8 mouse cellular contexts compared by ENCODE assay signal in the genomic region with DNA sequence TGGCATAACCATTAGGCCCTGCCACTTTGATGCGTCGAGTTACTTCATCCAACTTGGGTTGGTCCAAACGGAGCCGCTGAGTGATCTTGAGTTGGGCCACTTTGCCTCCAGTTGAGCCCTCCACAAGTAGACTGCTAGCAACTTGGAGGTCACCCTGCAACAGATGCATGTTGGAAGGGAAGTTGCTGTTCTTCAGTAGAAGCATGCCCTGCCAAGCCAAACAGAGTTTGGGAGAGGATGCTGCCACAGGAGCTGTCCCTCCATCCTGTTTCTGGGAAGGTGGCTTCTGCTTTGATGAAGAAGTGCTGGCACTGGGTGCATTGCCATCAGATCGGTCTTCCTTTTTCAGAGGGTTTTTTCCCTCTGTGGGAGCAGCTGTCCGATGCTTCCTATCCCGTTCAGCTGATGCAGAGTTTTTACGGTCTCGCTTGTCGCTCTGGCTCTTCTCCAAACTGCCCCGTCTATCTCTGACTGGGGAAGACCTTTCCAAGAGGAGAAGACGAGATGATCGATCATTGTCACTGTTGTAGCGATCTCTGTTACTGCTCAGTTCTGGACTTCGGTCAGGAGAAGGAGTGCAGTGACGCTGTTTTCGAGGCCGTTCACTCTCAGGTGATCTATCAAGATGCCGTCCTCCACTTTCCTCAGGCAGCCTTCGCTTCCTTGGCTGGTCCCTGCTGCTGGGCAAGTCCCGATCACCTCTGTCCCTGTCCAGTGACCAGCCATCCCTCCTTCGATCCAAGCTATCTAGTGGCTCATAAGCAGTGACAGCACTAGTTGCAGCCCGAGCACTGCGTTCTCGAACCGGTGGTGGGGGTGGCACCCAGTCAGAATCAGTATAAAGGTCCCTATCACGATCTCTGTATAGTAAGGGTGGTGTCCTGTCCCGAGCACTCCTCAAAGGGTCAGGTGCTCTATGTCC. TPM values are rescaled to one million over a fixed set of nuclear protein-coding genes. Genes with fewer than 3 reads are reported as not detected.
A peak's percentile ranks its signal among the peaks of the same experiment; 100 is the strongest.
DNase-seq lines count a peak whose midpoint lies in the region; ATAC-seq and TF ChIP-seq lines count a peak whose summit lies in the region.

No protein-coding gene starts in this region.

- H3K4me1 ChIP-seq in lung, embryonic 16.5 days (replicated peaks; ENCODE audit: control insufficient read depth, insufficient read depth, low read length): peaks cover 25% of the 10 kb centered on the region
- H3K4me1 ChIP-seq in lung, adult 2 months (ENCODE audit: control insufficient read depth, insufficient read depth, low read length): peaks cover 15% of the 10 kb centered on the region
- H3K4me1 ChIP-seq in heart, embryonic 15.5 days (replicated peaks): peaks cover 25% of the 10 kb centered on the region
- H3K4me1 ChIP-seq in small intestine, adult 2 months (ENCODE audit: control insufficient read depth, insufficient read depth, insufficient read length, low read length): peaks cover 19% of the 10 kb centered on the region

- no peak for TF ChIP-seq CTCF in lung, adult 2 months (IDR thresholded peaks at IDR 0.05; ENCODE audit: insufficient read depth, low read length)
- TF ChIP-seq CTCF in small intestine, adult 2 months (IDR thresholded peaks at IDR 0.05; ENCODE audit: extremely low read depth, insufficient read length, insufficient replicate concordance, low read depth, low read length): no peak

- H3K36me3 ChIP-seq in lung, embryonic 16.5 days (ENCODE audit: control insufficient read depth, insufficient read depth, low read length): peaks cover 17% of the 10 kb centered on the region
- H3K36me3 ChIP-seq in heart, embryonic 15.5 days: peaks cover 21% of the 10 kb centered on the region
- peaks cover 18% of the 10 kb centered on the region for H3K36me3 ChIP-seq in small intestine, adult 2 months (ENCODE audit: control insufficient read depth, insufficient read depth, low read length)

- DNase-seq in lung, adult 2 months: no peak
- peak; percentile 40 for DNase-seq in cerebellum, adult 9-11 months
- peak; percentile 19 to 51 for DNase-seq in kidney, postnatal 36 days
- DNase-seq in thymus, postnatal 25 days: no peak
- DNase-seq in retina, postnatal 1 day: no peak

- H3K4me3 ChIP-seq in lung, embryonic 16.5 days (ENCODE audit: low read length): peak overlapping the region; percentile 99
- no peak overlapping the region for H3K4me3 ChIP-seq in lung, adult 2 months (replicated peaks; ENCODE audit: extremely low read depth, low read depth, low read length)
- H3K4me3 ChIP-seq in heart, embryonic 15.5 days: peak overlapping the region; percentile 86
- H3K4me3 ChIP-seq in small intestine, adult 2 months (ENCODE audit: low read depth, low read length): peak overlapping the region; percentile 84

- no peak overlapping the region for H3K27ac ChIP-seq in lung, embryonic 16.5 days (ENCODE audit: low read length)
- no peak overlapping the region for H3K27ac ChIP-seq in heart, embryonic 15.5 days
- H3K27ac ChIP-seq in small intestine, adult 2 months (ENCODE audit: insufficient read depth, low read depth, low read length): peak overlapping the region; percentile 65

- TF ChIP-seq POLR2A in lung, adult 2 months (IDR thresholded peaks at IDR 0.05; ENCODE audit: borderline replicate concordance, extremely low read depth, low read depth, low read length): no peak
- no peak for TF ChIP-seq POLR2A in small intestine, adult 2 months (IDR thresholded peaks at IDR 0.05; ENCODE audit: low read depth, low read length)

- 45% methylated on average over 28 of the region's 28 CpGs for WGBS in lung, embryonic 16.5 days
- WGBS in lung, adult 2 months: 50% methylated on average over 28 of the region's 28 CpGs
- WGBS in heart, embryonic 15.5 days: 46% methylated on average over 28 of the region's 28 CpGs
- WGBS in small intestine, adult 2 months: 21% methylated on average over 28 of the region's 28 CpGs

- H3K9me3 ChIP-seq in lung, embryonic 16.5 days (ENCODE audit: control insufficient read depth, low read length): no peaks in the 10 kb centered on the region
- H3K9me3 ChIP-seq in heart, embryonic 15.5 days (replicated peaks): no peaks in the 10 kb centered on the region

- peak overlapping the region; percentile 96 for H3K9ac ChIP-seq in lung, embryonic 16.5 days (ENCODE audit: low read length)
- peak overlapping the region; percentile 92 for H3K9ac ChIP-seq in heart, embryonic 15.5 days

- no peak for ATAC-seq in lung, embryonic 16.5 days (ENCODE audit: low read depth)
- no peak for ATAC-seq in heart, embryonic 15.5 days (replicated peaks; ENCODE audit: insufficient number of reproducible peaks, insufficient read depth, low FRiP score, low read depth)

- H3K4me2 ChIP-seq in lung, embryonic 16.5 days (ENCODE audit: low read depth, low read length): peak overlapping the region; percentile 94
- H3K4me2 ChIP-seq in heart, embryonic 15.5 days: peak overlapping the region; percentile 82

- no peaks in the 10 kb centered on the region for H3K27me3 ChIP-seq in lung, embryonic 16.5 days (ENCODE audit: control insufficient read depth, insufficient read depth, low read depth, low read length)
- H3K27me3 ChIP-seq in heart, embryonic 15.5 days: no peaks in the 10 kb centered on the region
- H3K27me3 ChIP-seq in small intestine, adult 2 months (ENCODE audit: control insufficient read depth, insufficient read depth, low read length): no peaks in the 10 kb centered on the region

RNA-seq across cellular contexts. Expression of gene Rbm15, which starts 2.7 kb away (rescaled TPM):
- 13.8 and 15.7 TPM in 2 replicates for polyA plus RNA-seq in lung, embryonic 16.5 days (2015; fragmentation: Nextera tagmentation; extraction: Ambion mirVana)
- polyA plus RNA-seq in lung, adult 2 months (2012; rRNA removed): 5.4 and 6.0 TPM in 2 replicates
- polyA plus RNA-seq in heart, embryonic 15.5 days (2015; fragmentation: Nextera tagmentation; extraction: Ambion mirVana): 10.6 and 10.9 TPM in 2 replicates
- 2.7 and 5.6 TPM in 2 replicates for polyA plus RNA-seq in small intestine, adult 2 months (2012; rRNA removed)

RNA-seq across cellular contexts. Expression of gene Slc16a4, which starts 39.7 kb away (rescaled TPM):
- 2.1 and 2.3 TPM in 2 replicates for polyA plus RNA-seq in lung, embryonic 16.5 days (2015; fragmentation: Nextera tagmentation; extraction: Ambion mirVana)
- 0.19 and 0.44 TPM in 2 replicates for polyA plus RNA-seq in lung, adult 2 months (2012; rRNA removed)
- polyA plus RNA-seq in heart, embryonic 15.5 days (2015; fragmentation: Nextera tagmentation; extraction: Ambion mirVana): 1.5 and 2.3 TPM in 2 replicates
- polyA plus RNA-seq in small intestine, adult 2 months (2012; rRNA removed): not detected in 2 replicates

RNA-seq across cellular contexts. Expression of gene Lamtor5, which starts 52.1 kb away (rescaled TPM):
- polyA plus RNA-seq in lung, embryonic 16.5 days (2015; fragmentation: Nextera tagmentation; extraction: Ambion mirVana): 189 and 196 TPM in 2 replicates
- 85.9 and 111 TPM in 2 replicates for polyA plus RNA-seq in lung, adult 2 months (2012; rRNA removed)
- 153 and 158 TPM in 2 replicates for polyA plus RNA-seq in heart, embryonic 15.5 days (2015; fragmentation: Nextera tagmentation; extraction: Ambion mirVana)
- 31.1 and 55.1 TPM in 2 replicates for polyA plus RNA-seq in small intestine, adult 2 months (2012; rRNA removed)

Comparison
In these comparisons a context has a peak if more than half of its experiments do, and no peak if none do; other contexts are left out.
1. DNase-seq: peak in cerebellum, adult 9-11 months (single experiment) and kidney, postnatal 36 days (2 of 2); none in lung, adult 2 months (single experiment), thymus, postnatal 25 days (single experiment) and retina, postnatal 1 day (single experiment).